Comparison of ENCODE assay signal across 8 mouse cellular contexts in genomic region chr15:97786412-97787112, GRCm38 (mm10). TPM values are rescaled to one million over a fixed set of nuclear protein-coding genes. Genes with fewer than 3 reads are reported as not detected.
DNase-seq lines count a peak whose midpoint lies in the region; ATAC-seq lines count a peak whose summit lies in the region.

No protein-coding gene starts in this region.

- H3K36me3 ChIP-seq in heart, embryonic 16.5 days (ENCODE audit: control insufficient read depth, insufficient read depth), result 0 out of 2 replicates have a peak, but pooled peaks cover 1% of the 10 kb centered on the region

- peak; percentile 28 for DNase-seq in embryo, embryonic 11 days
- DNase-seq in embryo, embryonic 9.5 days (ENCODE audit: extremely low spot score), result no peak
- peak; percentile 59 for DNase-seq in right cerebral cortex, adult 18-20 months
- DNase-seq in right cerebral cortex, postnatal 4 days, result no peak
- DNase-seq in spleen, postnatal 4 days (ENCODE audit: low spot score in 2 of 2), result peak; percentile 73 to 79
- DNase-seq in natural killer cell, adult 2 months (ENCODE audit: low spot score in 2 of 2), result no peak
- no peak for DNase-seq in layer of hippocampus, adult 18-20 months (ENCODE audit: low spot score in 2 of 2)

- H3K4me3 ChIP-seq in heart, embryonic 16.5 days (ENCODE audit: low read length), result no peak overlapping the region

- peaks cover 34% of the 10 kb centered on the region for H3K4me1 ChIP-seq in heart, embryonic 16.5 days (ENCODE audit: control insufficient read depth, insufficient read depth, low read length)

- 71% methylated on average over 10 of the region's 10 CpGs for WGBS in heart, embryonic 16.5 days

- H3K27ac ChIP-seq in heart, embryonic 16.5 days (ENCODE audit: low read length), result no peak overlapping the region

- H3K9ac ChIP-seq in heart, embryonic 16.5 days (ENCODE audit: low read length), result no peak overlapping the region

- H3K4me2 ChIP-seq in heart, embryonic 16.5 days (ENCODE audit: low read depth, low read length), result 0 out of 2 replicates have a peak overlapping the region, but pooled peaks have one; percentile 1

- H3K27me3 ChIP-seq in heart, embryonic 16.5 days (ENCODE audit: control insufficient read depth, insufficient read depth, low read length), result no peaks in the 10 kb centered on the region

- no peak for ATAC-seq in heart, embryonic 16.5 days (replicated peaks; ENCODE audit: extremely low read depth, insufficient read depth, low FRiP score)

- H3K9me3 ChIP-seq in heart, embryonic 16.5 days (replicated peaks; ENCODE audit: control insufficient read depth, low read length), result no peaks in the 10 kb centered on the region

RNA-seq across cellular contexts. Expression of gene Slc48a1, which starts 8.2 kb away (rescaled TPM):
- 71.0 and 76.0 TPM in 2 replicates for polyA plus RNA-seq in heart, embryonic 16.5 days (2015; fragmentation: Nextera tagmentation; extraction: Ambion mirVana)
- 100 to 1,000 TPM; 138 to 140 TPM for total RNA-seq in layer of hippocampus, adult 18-20 months (2021)

RNA-seq across cellular contexts. Expression of gene Rapgef3, which starts 18.8 kb away (rescaled TPM):
- 26.3 and 28.7 TPM in 2 replicates for polyA plus RNA-seq in heart, embryonic 16.5 days (2015; fragmentation: Nextera tagmentation; extraction: Ambion mirVana)
- 10 to 100 TPM; 50.0 to 52.0 TPM for total RNA-seq in layer of hippocampus, adult 18-20 months (2021)

RNA-seq across cellular contexts. Expression of gene Endou, which starts 55.4 kb away (rescaled TPM):
- 2.8 and 9.6 TPM in 2 replicates for polyA plus RNA-seq in heart, embryonic 16.5 days (2015; fragmentation: Nextera tagmentation; extraction: Ambion mirVana)
- 1 to 10 TPM; 1.2 TPM for total RNA-seq in layer of hippocampus, adult 18-20 months (2021)

RNA-seq across cellular contexts. Expression of gene Hdac7, which starts 57.7 kb away (rescaled TPM):
- 30.9 and 31.7 TPM in 2 replicates for polyA plus RNA-seq in heart, embryonic 16.5 days (2015; fragmentation: Nextera tagmentation; extraction: Ambion mirVana)
- total RNA-seq in layer of hippocampus, adult 18-20 months (2021), result 10 to 100 TPM; 17.9 to 20.7 TPM

Comparison
In these comparisons a context has a peak if more than half of its experiments do, and no peak if none do; other contexts are left out.
1. DNase-seq: peak in embryo, embryonic 11 days (single experiment), right cerebral cortex, adult 18-20 months (single experiment) and spleen, postnatal 4 days (2 of 2); none in embryo, embryonic 9.5 days (single experiment), right cerebral cortex, postnatal 4 days (single experiment), natural killer cell, adult 2 months (0 of 2) and layer of hippocampus, adult 18-20 months (0 of 2).